Mouse (Mus musculus) C2C12 (cell line): Measurements from ENCODE around the gene Ecsit. TPM values are rescaled to one million over a fixed set of nuclear protein-coding genes. Genes with fewer than 3 reads are reported as not detected.

Experiments
- H3K27me3 ChIP-seq: one replicate; pipeline ENCODE4 v1.6.1; 2011; ENCODE audit not compliant: control insufficient read depth, insufficient read depth, insufficient read length
- H3K36me3 ChIP-seq: one replicate; pipeline ENCODE4 v1.6.1; 2011; ENCODE audit not compliant: control insufficient read depth, insufficient read depth
- H3K4me3 ChIP-seq: one replicate; pipeline ENCODE4 v1.5.1; 2011; ENCODE audit warnings: mild to moderate bottlenecking, control low read depth; ENCODE audit not compliant: poor library complexity, insufficient read depth, severe bottlenecking
- H3K79me2 ChIP-seq: one replicate; pipeline ENCODE4 v1.6.1; 2011; ENCODE audit not compliant: control insufficient read depth, insufficient read depth
- H3K79me3 ChIP-seq: one replicate; pipeline ENCODE4 v1.6.1; 2011; ENCODE audit warnings: low read depth, control low read depth
- H3ac ChIP-seq: one replicate; pipeline ENCODE3; 2011; ENCODE audit warnings: low read depth; ENCODE audit not compliant: control insufficient read depth, insufficient read length
- CEBPB ChIP-seq: IDR thresholded peaks from one replicate; pipeline ENCODE4 v1.6.1; 2011; ENCODE audit warnings: low read depth, mild to moderate bottlenecking, control low read depth, moderate library complexity
- CTCF ChIP-seq: IDR thresholded peaks from one replicate; pipeline ENCODE4 v1.5.1; 2011; ENCODE audit not compliant: control insufficient read depth, insufficient read depth, insufficient read length
- FOSL1 ChIP-seq: IDR thresholded peaks from one replicate; pipeline ENCODE4 v1.8.0; 2011; ENCODE audit warnings: mild to moderate bottlenecking, low read length; ENCODE audit not compliant: poor library complexity, insufficient read depth, severe bottlenecking
- MAX ChIP-seq: IDR thresholded peaks from one replicate; pipeline ENCODE4 v1.6.1; 2011; ENCODE audit warnings: mild to moderate bottlenecking, control low read depth
- MYOD1 ChIP-seq: IDR thresholded peaks from one replicate; pipeline ENCODE4 v1.6.1; 2011; ENCODE audit warnings: low read depth; ENCODE audit not compliant: control insufficient read depth, insufficient read length
- MYOG ChIP-seq: IDR thresholded peaks from one replicate; pipeline ENCODE4 v1.6.1; 2011; ENCODE audit not compliant: control insufficient read depth, insufficient read length; ENCODE audit errors: extremely low read depth
- USF1 ChIP-seq: IDR thresholded peaks from one replicate; pipeline ENCODE4 v1.6.1; 2011; ENCODE audit warnings: low read depth, mild to moderate bottlenecking, control low read depth, moderate library complexity
- polyA plus RNA-seq: library from polyadenylated mRNA; unstranded; fragments of >200 nt; fragmentation: generic; extraction: Trizol; gene quantifications from one replicate; pipeline ENCODE4 v1.2.1, GENCODE M21; 2012; ENCODE audit warnings: missing spikeins

The Ecsit gene
- polyA plus RNA-seq, 1 experiment = 32.6 TPM

DNA sequence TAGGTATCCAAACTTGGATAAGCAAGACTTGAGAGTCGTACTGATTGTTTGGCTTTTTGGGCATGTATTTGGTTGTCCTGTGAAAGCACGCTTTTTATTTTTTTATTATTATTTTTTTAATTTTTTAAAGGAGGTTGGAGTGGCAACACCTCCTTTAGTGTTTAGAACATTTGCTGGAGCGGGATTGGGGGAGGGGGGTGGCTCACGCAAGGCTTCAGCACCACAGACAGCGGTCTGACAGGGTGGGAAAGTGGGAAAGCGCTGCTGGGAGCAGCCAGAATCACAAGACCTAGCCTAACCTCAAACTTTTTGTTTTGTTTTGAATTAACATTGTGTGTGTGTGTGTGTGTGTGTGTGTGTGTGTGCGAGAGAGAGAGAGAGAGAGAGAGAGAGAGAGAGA lies 31.6 kb downstream of the Ecsit start:
- no peak for TF ChIP-seq CEBPB
- TF ChIP-seq MYOD1 = no peak
- no peak for TF ChIP-seq FOSL1
- no peak for TF ChIP-seq CTCF
- no peak for TF ChIP-seq MAX
- TF ChIP-seq MYOG = no peak
- no peak for TF ChIP-seq USF1

DNA sequence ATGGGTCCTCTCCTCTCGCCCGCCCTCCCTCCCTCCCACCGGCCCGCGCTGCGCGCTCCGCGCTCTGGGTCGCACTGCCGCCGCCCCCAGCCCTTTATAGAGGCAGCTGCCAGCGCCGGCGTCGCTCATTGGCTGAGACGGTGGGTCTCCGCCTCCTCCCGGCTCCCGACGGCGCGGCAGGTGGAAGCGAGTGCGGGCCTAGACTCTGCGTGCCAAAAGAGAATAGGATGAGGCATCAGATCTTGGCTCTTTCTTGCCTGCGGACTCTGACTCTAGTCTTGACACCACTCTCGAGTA lies 33.3 kb downstream of the Ecsit start, which contains the start of gene Elavl3:
Elavl3 (minus strand) TSS at position 66 of the 297 bp plus-strand sequence.
- H3K27me3 ChIP-seq = peaks cover 52% of the 10 kb centered on the region
- TF ChIP-seq MYOG (no peak), MAX (no peak), CEBPB (no peak), USF1 (no peak), FOSL1 (no peak), CTCF (no peak), MYOD1 (no peak)
- H3K79me3 ChIP-seq = no peaks in the 10 kb centered on the region
- no peak within 1 kb of the TSS for H3K4me3 ChIP-seq
- no peak within 1 kb of the TSS for H3ac ChIP-seq
- no peaks in the 10 kb centered on the region for H3K79me2 ChIP-seq
- H3K36me3 ChIP-seq = no peaks in the 10 kb centered on the region

More for the DNA sequence above, 31.6 kb downstream of the Ecsit start:
- peaks cover 37% of the 10 kb centered on the region for H3K27me3 ChIP-seq
- no peak overlapping the region for H3K4me3 ChIP-seq
- H3K79me2 ChIP-seq = no peaks in the 10 kb centered on the region
- H3K79me3 ChIP-seq = no peaks in the 10 kb centered on the region
- no peak overlapping the region for H3ac ChIP-seq
- peaks cover 6% of the 10 kb centered on the region for H3K36me3 ChIP-seq

DNA sequence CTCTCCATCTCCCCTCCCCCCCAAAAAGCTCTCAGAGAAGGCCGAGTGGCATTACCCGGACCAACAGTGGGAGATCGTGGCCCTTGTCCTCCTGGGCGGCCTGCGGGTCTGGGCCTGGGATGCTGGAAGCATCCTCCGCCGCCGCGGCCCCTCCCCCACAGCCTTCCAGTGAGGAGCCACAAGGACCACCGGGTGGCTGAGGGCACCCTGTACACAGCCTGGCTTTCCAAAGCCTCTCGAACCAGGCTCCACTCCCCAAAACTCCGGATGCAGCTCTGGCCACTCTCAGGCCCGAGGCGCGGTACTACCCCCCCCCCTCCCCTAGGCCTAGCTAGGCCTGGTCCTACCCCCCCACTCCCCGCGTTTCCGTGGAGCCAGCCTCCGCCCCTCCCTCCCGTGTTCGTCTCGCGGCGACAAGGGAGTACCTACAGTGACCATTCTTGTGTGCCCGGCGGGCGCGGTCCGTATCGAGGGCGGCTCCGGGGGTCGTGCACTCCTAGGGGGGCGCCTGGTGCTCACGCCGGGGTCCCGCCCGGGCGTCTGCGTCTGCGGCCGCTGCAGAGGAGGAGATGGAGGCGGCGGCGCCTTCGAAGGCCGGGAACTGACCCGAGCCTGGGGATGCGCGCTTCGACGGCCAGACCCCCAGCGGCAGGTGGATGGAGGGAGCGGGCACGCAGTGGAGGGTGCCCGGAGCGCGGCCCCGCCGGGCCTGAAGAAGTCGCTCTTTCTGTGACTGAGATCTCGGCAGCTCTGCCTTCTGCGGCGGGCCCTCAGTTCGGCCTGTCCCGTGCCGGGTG lies 33.9 kb downstream of the Ecsit start:
- Histone ChIP-seq H3K79me2 (no peaks in the 10 kb centered on the region), H3K36me3 (no peaks in the 10 kb centered on the region), H3K4me3 (no peak overlapping the region), H3K79me3 (no peaks in the 10 kb centered on the region), H3ac (no peak overlapping the region), H3K27me3 (peaks cover 55% of the 10 kb centered on the region)
- TF ChIP-seq MYOD1 (no peak), MYOG (no peak), FOSL1 (no peak), CEBPB (no peak), MAX (no peak), USF1 (no peak), CTCF (no peak)

DNA sequence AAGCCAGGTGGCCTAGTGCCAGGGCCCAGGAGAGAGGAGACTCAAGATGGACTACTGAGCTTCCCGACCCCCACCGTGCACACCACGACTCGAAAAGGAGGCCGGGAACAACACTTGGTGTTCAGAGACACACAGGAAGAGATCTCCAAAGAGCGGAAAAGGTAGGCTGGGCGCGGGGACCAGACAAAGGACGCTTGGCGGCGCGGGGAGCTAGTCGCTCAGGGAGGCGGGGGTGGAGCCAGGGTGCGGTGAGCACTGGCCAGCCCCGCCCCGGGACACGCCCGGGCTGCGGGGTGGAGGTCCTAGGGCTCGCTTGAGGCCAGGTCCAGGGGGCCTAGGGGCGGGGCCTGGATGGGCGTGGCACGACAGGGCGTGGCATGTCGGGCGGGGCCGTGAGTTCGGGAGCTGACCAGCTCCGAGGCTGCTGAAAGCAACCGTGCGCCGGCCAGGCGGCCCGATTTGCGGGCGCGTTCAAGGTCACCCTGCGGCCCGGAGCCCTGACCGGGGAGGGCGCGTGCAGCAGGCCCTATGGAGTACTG lies 34.8 kb downstream of the Ecsit start:
- H3K4me3 ChIP-seq = no peak overlapping the region
- TF ChIP-seq CTCF = no peak
- no peaks in the 10 kb centered on the region for H3K79me3 ChIP-seq
- no peaks in the 10 kb centered on the region for H3K36me3 ChIP-seq
- H3K27me3 ChIP-seq = peaks cover 55% of the 10 kb centered on the region
- no peaks in the 10 kb centered on the region for H3K79me2 ChIP-seq
- H3ac ChIP-seq = no peak overlapping the region

DNA sequence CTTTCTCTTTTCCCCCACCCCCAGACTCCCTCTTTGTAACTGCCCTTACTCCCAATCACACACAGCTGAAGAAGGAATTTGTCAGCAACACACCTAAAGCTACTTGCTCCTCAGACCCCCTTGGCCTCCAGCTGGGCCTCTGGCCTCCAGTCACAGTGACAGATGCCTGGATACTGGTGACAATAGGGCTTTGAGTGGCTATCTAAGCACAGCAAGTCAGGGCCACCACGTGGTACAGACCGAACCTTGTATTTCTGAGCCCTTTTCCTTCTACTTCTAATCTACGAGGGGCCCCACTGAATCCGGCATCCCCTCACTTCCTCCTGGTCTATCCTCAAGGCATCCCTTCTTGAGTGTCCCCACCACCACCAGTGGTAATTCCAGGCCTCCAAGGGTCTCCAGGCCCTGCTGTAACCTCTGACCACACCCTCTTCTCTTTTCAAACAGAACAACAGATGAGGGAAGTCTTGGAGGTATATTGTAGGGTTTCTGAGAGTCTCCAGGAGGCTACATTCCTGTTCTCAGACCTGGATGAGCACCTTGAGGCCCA lies 35.4 kb downstream of the Ecsit start:
- Histone ChIP-seq H3ac (no peak overlapping the region), H3K4me3 (no peak overlapping the region), H3K79me3 (no peaks in the 10 kb centered on the region), H3K79me2 (no peaks in the 10 kb centered on the region), H3K36me3 (no peaks in the 10 kb centered on the region), H3K27me3 (peaks cover 55% of the 10 kb centered on the region)
- no peak for TF ChIP-seq USF1
- TF ChIP-seq CEBPB = no peak

DNA sequence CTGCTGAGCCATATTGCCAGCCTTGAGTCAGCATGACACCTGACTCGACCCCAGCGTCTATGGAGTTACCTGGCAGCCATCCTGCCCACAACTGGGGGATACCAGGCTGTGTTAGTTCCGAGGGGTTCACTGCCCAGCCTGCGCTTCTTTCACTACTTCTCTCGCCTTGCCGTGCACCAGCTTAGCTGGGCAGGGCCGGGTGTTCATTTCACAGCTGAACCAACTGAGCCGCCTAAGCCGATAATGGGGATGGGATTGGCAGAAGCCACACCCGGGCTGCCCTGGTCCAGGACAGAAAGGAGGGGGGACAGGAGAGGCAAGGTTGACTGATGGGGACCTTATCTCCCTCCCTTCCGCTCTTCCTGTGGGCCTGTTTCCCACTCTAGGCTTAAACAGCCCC lies 35.9 kb downstream of the Ecsit start:
- Histone ChIP-seq H3K36me3 (no peaks in the 10 kb centered on the region), H3K79me2 (no peaks in the 10 kb centered on the region), H3K27me3 (peaks cover 55% of the 10 kb centered on the region), H3K79me3 (no peaks in the 10 kb centered on the region), H3ac (no peak overlapping the region), H3K4me3 (no peak overlapping the region)
- TF ChIP-seq FOSL1 = no peak
- TF ChIP-seq USF1 = no peak
- no peak for TF ChIP-seq CEBPB
- no peak for TF ChIP-seq MAX
- TF ChIP-seq MYOD1 = no peak
- no peak for TF ChIP-seq CTCF
- TF ChIP-seq MYOG = no peak
